Mouse (Mus musculus) frontal cortex, adult (tissue): ENCODE results near the gene Npas2.

ENCODE experiments used
- ATAC-seq: cut with Nextera tagmentation; 2 replicates; pipeline ENCODE4 v1.9.2; 2017; ENCODE audit warnings: mild to moderate bottlenecking, moderate library complexity, mixed read lengths; ENCODE audit not compliant: low TSS enrichment

Npas2 gene

DNA sequence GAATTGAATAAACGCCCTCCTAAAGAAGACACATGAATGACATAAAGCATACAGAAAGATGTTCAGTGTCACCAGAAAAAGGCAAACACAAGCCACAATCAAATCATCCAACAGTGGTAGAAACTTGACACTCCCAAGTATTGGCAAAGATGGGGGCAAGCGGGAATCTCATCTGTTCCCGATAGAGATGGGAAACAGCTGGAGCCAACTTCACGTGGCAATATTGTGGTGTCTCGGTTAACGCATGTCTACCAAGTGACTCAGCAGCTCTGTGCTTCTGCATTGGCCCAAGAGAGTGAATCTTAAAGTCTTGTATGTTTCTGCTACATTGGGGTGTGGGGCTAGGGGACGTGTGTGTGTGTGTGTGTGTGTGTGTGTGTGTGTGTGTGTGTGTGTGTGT lies 89.8 kb downstream of the Npas2 start:
- ATAC-seq = no peak

- ATAC-seq = peak; percentile 23; the same call in 1 of the 2 replicates
These were observed 91.3 kb downstream of the Npas2 start for GRCm38 (mm10) chr1:39284786-39285185.

DNA sequence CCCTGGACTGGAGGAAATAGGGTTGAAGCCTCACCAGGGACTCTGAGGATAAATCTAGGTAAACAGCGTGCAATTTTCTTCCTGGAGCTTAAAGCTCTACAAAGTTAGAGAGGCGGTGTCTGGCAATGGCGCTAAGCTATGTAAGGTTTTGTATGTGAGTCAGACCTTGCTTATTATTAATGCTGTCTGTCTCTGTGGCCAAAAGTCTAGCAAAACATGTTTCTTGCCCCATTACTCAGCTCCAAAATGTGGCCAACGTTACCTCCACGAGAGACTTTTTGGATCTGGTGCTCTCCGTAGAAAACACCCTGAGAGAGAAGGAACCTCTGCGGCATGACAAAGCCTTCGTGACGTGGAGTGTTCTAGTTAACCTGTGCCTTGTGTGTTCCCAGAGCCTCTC lies 93.5 kb downstream of the Npas2 start:
- ATAC-seq = no peak

GRCm38 (mm10) chr1:39287831-39288230 lies 94.3 kb downstream of the Npas2 start:
- ATAC-seq = no peak

GRCm38 (mm10) chr1:39288425-39288824 lies 94.9 kb downstream of the Npas2 start:
- no peak for ATAC-seq

DNA sequence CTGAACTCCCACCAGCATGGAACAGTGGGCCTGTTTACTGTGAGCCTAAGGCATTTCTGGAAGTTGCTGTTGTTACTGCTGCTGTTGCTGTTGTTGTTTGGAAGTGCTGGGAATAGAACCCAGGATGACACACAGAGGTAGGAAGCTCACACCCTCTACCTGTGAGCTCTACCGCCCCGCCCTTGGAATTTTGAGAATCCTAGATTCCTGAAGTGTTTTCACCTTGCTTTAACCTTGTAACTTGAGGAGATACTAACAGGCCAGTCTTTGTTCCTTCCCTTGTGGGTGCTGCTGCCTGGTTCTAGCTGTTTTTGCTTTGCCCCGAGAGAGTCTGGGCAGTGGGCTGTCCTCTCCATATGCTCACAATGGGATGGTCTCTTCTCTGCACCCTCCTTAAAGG lies 98.5 kb downstream of the Npas2 start:
- no peak for ATAC-seq

- no peak for ATAC-seq
These were observed 104.8 kb downstream of the Npas2 start for GRCm38 (mm10) chr1:39298294-39298693.

DNA sequence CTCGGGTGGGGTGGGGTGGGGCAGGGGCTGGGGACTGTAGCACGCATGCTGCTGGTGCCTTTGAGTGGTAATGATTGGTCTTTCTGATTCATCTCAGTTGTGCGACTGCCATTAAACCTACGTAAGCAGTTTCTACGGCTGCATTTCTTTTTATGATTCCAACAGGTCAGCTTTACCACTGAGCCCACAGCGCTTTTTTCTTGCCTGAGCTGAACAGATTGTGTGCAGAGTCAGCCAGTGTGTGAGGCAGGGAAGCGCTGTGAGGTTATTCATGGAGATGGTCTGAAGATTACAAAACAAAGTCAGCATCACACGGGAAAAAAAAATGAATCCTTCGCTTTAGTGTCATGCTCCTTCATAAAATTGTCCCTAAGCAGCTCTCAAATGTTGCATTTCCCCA lies 106.7 kb downstream of the Npas2 start:
- peak; percentile 71 for ATAC-seq

DNA sequence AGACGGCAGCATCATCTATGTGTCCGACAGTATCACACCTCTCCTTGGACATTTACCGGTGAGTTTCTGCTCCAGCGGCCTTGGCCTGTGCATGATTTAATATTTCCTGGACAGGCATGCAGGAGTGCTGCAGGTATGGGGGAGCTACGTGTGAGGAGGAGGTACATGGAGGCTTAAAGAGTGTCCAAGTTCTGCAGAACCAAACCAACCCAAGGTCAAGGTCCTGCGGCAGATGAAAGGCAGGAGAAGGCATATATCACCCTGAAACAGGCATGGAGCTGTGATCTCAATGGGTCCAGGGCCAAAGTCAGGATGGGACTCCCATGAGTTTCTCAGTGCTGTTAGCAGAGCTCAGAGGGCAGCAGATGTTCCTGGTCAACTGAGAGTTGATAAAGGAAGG lies 107.1 kb downstream of the Npas2 start:
- ATAC-seq = peak; percentile 9; the same call in 1 of the 2 replicates

GRCm38 (mm10) chr1:39302246-39302645 lies 108.7 kb downstream of the Npas2 start:
- no peak for ATAC-seq

DNA sequence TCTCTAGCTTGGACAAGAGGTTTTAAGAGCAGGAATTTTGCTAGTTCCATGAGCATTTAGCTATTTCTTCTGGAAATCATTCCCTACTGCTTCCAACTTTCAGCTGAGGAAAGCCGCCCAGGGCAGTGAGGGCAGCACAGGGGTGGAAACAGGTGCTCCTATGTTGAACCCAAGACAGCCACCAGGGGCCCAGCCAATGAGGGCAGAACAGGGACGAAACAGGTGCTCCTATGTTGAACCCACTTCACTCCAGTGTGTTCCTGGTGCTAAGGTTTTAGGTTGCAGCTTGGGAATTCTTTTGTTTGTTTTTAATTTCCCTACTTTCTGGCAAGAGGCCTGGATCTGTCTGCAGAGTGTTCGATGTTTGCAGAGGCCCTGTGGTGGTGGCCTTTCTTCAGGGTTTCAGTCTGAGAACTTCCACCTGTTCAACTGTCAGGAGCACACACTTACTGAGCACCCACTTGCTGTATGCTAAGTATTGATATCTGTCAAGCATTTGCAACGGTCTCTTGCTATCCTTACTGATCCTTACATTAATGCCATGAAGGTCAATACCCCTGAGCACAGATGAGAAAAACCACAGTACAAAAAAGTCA lies 109.6 kb downstream of the Npas2 start:
- no peak for ATAC-seq

GRCm38 (mm10) chr1:39307291-39307690 lies 113.8 kb downstream of the Npas2 start:
- ATAC-seq = peak; percentile 80

DNA sequence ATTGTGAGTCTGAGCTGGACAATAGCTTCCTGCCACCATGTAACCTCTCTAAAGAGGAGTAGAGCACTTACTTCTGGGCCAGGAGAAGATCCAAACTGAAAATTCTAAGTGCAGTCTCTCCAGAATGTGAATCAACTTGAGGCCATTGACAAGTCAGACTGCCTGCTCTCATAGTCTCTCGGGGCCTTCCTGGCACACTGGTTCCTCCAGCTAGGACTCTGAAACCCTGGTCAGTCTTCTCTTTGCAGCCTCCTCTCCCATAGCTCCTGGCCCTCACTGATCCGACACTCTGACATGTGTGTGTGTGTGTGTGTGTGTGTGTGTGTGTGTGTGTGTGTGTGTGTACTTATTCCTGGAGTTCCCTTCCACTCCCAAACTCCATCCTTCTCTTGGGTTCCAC lies 114.4 kb downstream of the Npas2 start:
- ATAC-seq = no peak

- no peak for ATAC-seq
These were observed 116.0 kb downstream of the Npas2 start for GRCm38 (mm10) chr1:39309548-39309947.

- ATAC-seq = 0 out of 2 replicates have a peak, but pooled peaks have one; percentile 32
These were observed 118.9 kb downstream of the Npas2 start for GRCm38 (mm10) chr1:39312345-39312967.

DNA sequence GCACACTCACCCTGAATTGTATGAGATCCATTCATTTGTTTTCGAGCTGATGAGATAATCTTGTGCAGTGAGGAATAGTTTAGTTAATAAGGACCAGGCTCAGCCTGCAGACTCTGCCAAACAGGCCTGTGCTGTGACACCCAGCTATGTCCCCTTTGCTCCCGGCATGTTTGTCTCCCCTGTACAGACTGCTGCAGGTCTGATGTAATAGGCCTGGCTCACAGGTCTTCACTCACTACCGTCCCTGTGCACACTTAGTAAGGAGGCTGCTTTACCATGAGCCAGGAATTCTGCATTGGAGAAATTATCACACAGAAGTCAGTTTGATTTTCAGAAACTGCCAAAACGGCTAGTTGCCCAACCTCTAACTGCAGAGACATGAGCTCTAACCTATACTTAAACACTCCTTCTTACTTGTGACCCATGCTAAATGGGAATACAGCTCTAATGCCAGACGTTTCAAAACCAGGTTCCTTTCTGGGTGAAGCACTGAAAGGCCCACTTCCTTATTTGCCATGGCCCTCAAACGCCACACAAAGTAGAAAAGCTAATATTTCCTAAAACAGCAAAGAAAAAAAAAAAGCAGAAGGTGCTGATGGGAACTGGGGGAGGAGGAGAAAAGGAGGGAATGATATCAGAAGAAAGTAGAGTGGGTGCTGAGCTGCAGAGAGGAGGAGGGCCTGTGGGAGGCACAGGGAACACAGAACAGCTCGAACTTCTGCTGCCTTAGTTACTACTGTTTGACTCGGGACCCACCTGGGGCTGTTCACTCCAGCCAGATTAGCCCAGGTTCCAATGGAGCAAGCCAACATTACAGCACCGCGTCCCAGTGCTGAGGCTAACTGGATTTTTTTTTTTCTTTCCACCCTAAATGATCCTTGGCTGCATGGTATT lies 120.1 kb downstream of the Npas2 start:
- ATAC-seq = peak; percentile 51

DNA sequence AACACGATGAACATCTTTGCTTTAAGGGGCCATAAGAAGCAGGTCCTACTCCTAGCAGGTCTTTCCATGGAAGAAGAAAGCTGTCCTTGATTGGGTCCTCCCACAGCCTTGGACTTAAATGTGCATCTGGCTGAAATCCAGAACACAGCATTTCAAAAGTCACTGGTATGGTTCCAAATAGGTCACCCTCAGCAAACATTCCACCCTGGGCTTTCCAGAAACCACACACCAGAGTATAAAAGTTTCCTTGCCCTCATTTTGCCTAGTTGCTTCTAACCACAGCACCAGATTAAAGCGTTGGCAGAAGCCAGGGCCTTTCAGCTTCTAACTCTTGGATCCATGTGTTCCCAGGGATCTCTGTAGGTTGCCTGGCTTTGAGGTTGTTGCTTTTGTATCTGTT lies 124.4 kb downstream of the Npas2 start:
- peak; percentile 48; the same call in 1 of the 2 replicates for ATAC-seq

DNA sequence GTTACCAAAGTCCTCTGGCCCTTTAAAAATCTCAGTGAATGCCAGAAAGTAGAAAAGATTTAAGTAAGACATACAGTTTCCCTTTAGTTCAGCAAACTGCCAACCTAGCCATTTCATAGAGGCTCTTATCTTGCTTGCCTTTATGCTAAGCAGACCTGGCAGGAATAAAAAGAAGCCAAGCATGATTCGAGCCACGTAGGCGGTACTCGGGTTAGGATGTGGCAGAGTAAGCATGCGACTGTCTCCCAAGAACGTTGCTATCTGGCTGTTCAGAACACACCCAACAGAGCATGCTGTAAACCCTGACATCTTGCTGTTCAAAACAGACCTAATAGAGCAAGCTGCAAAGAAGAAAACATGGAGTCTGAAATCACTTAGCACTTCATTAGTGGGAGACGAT lies 125.3 kb downstream of the Npas2 start:
- ATAC-seq = peak; percentile 83

DNA sequence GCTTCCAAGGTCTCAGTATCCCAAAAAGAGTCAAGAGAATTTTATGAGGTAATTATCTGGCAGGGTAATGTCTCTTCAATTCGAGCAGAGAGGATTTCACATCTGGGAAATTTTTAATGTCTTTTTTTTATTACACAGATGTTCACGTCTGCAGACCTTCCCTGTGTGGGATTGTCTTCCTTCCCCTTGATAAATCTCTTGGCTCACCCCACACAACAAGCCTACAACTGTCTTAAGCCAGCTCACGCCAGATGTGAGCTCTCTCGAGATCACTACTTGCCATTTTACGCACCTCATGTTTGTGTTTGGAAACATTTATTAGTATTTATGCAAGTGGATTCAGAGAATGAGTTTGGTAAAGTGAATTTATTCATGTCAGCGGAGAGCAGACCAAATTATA lies 128.4 kb downstream of the Npas2 start:
- no peak for ATAC-seq

DNA sequence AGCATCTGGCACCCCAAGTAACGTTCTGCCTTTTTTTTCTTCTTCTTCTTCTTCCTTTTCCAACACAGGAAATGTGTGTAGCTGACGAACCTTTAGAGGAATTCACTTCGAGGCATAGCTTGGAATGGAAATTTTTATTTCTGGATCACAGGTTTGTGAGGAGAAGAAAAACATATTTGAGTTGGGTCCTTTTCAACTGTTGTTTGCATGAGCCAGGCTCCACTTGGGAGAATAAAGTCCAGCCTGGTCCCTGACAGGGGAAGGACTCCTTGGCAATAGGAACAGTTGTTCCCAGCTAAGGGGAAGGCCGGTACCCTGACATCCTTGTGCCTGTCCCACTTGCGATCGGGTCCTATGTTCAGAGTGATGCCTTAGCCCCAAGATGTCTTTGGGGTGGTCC lies 131.7 kb downstream of the Npas2 start:
- no peak for ATAC-seq

- ATAC-seq = peak; percentile 77
These were observed 134.0 kb downstream of the Npas2 start for GRCm38 (mm10) chr1:39327546-39327945.

GRCm38 (mm10) chr1:39330857-39331594 lies 137.5 kb downstream of the Npas2 start:
- no peak for ATAC-seq
